Mouse (Mus musculus) thymus, adult 2 months (tissue): Measurements from ENCODE around the gene Bbs12.

Source experiments
- CTCF ChIP-seq: fragments of 200-500 bp; IDR thresholded peaks from 2 replicates; pipeline ENCODE4 v1.5.1; 2012; ENCODE audit warnings: mild to moderate bottlenecking, control low read depth, low read length, moderate library complexity, borderline replicate concordance; ENCODE audit not compliant: control insufficient read depth, poor library complexity, insufficient read depth; ENCODE audit errors: extremely low read depth
- POLR2A ChIP-seq: fragments of 200-500 bp; IDR thresholded peaks from 2 replicates; pipeline ENCODE4 v1.6.1; 2012; ENCODE audit warnings: mild to moderate bottlenecking, low read length, control low read depth, moderate library complexity; ENCODE audit not compliant: control insufficient read depth, poor library complexity, insufficient read depth; ENCODE audit errors: extremely low read depth

DNA sequence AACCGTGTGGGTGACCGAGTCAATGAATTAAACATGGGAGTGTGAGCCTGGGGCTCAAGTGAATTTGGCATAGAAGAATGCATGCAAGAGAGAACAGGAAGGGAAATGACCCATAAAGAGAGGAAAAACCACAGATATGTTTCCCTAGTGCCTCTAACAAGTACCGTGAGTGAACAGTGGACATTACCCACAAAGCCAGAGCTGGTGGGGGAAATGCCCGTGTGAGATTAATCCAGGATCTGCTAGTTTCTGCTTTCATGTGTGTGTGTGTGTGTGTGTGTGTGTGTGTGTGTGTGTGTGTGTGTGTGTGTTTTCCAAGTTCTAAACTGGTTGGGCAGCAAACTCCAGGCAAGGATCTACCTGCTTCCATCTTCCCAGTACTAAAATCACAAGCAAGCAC, 42.4 kb upstream of the Bbs12 start:
- TF ChIP-seq POLR2A (no peak), CTCF (no peak)
